Mouse (Mus musculus): ENCODE data around the gene Usp29.

DNA sequence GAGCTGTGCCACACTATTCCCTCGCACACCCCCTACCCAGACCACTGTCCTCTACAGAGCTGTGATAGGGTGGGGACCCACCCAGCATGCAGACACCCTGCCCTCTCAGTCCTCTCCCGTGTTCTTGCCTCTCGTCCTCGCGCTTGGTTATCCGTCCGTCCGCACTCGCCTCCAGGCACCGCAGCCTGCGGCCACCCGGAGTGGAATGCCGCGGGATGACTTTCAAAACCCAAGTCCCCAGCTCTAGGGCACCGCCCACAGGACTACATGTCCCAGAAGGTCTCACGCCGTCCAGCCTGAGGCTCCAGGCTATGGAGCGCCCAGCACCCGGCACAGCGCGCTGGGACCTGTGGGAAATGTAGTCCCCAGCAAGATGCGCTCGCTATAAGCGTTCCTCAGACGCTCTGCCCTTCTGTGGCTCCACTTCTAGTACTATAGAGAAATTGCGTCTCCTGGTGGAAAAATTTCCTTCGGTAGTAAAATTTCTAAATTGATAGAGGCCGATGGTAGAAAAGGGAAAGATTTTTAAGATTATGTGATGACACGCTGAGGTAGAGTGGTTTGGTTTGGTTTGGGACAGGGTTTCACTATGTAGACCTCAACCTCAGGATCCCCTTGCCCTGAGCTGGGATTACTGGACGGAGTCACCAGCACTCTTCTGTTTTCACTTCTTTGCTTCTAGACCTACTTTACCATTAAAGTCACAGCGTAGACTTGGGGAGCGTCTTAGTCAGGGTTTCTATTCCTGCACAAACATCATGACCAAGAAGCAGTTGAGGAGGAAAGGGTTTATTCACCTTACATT lies 33.9 kb upstream of the Usp29 start, which contains the start of gene Zim1:
- no peak for TF ChIP-seq POLR2A (IDR thresholded peaks at IDR 0.05; ENCODE audit: borderline replicate concordance, insufficient read depth, low read length)
- TF ChIP-seq CTCF (IDR thresholded peaks at IDR 0.05; ENCODE audit: borderline replicate concordance, insufficient read depth, low read depth, low read length): no peak

Data from cerebellum, adult 2 months (tissue).